ENCODE assay signal across 29 mouse cellular contexts in the genomic region with DNA sequence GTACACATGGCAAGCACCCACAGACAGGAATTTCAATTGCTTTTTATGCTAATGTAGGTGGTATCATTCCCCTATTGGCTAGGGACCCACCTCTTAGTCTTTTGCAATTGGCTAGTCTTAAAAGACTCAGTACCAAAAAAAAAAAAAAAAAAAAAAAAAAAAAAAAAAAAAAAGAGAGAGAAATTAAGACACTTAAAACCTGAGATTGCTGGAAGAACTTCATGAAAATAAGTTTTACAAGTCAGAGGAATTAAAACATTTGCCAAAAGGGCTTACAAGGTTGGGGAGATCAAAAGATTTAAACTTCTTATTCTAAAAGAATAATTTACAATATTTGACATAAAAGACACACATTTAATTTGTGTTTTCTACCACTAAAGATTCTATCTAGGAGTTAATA.
"Had no signal": no experiment of that assay in that cellular context is flagged by ENCODE, and none has a peak within 500 bp of the region (broad histone marks: within the 10 kb centered on the region; RNA-seq: fewer than 3 reads in every experiment).

No protein-coding gene starts in this region.

- H3K36me3 ChIP-seq: heart, embryonic 10.5 days; heart, embryonic 12.5 days; heart, embryonic 13.5 days; heart, embryonic 15.5 days; hindbrain, embryonic 10.5 days; hindbrain, embryonic 12.5 days; hindbrain, embryonic 13.5 days; hindbrain, embryonic 15.5 days; intestine, embryonic 15.5 days; kidney, embryonic 15.5 days had no signal

- H3K4me2 ChIP-seq: heart, embryonic 11.5 days; heart, embryonic 12.5 days; heart, embryonic 13.5 days; heart, embryonic 15.5 days; hindbrain, embryonic 12.5 days; hindbrain, embryonic 13.5 days; hindbrain, embryonic 14.5 days; hindbrain, embryonic 15.5 days; intestine, embryonic 15.5 days; kidney, embryonic 15.5 days had no signal

- DNase-seq: heart, postnatal 36 days; heart, postnatal 4 days; kidney, adult 11 months; kidney, adult 18-20 months; kidney, adult 2 months; kidney, adult 9 months; kidney, postnatal 14 days; kidney, postnatal 25 days; kidney, postnatal 36 days; layer of hippocampus, adult 9-11 months had no signal

- H3K4me1 ChIP-seq: heart, embryonic 10.5 days; heart, embryonic 12.5 days; heart, embryonic 13.5 days; heart, embryonic 15.5 days; hindbrain, embryonic 10.5 days; hindbrain, embryonic 12.5 days; hindbrain, embryonic 13.5 days; hindbrain, embryonic 15.5 days; intestine, embryonic 15.5 days; kidney, embryonic 15.5 days had no signal

- H3K4me3 ChIP-seq: heart, embryonic 10.5 days; heart, embryonic 12.5 days; heart, embryonic 13.5 days; heart, embryonic 15.5 days; hindbrain, embryonic 10.5 days; hindbrain, embryonic 12.5 days; hindbrain, embryonic 13.5 days; hindbrain, embryonic 15.5 days; intestine, embryonic 15.5 days; kidney, embryonic 15.5 days; layer of hippocampus, adult 2 months; left cerebral cortex, adult 2 months had no signal

- H3K27me3 ChIP-seq: heart, embryonic 12.5 days; heart, embryonic 13.5 days; heart, embryonic 15.5 days; hindbrain, embryonic 12.5 days; hindbrain, embryonic 13.5 days; hindbrain, embryonic 15.5 days; intestine, embryonic 15.5 days; kidney, embryonic 15.5 days had no signal

- ATAC-seq: hindbrain, embryonic 16.5 days; hindbrain, postnatal 0 days; inflammation-experienced regulatory T-cells, adult 6 months; intestine, embryonic 15.5 days; intestine, embryonic 16.5 days; intestine, postnatal 0 days had no signal

- H3K9me3 ChIP-seq: heart, embryonic 13.5 days; heart, embryonic 15.5 days; hindbrain, embryonic 12.5 days; hindbrain, embryonic 13.5 days; hindbrain, embryonic 15.5 days; intestine, embryonic 15.5 days; kidney, embryonic 15.5 days had no signal

- H3K27ac ChIP-seq: heart, embryonic 10.5 days; heart, embryonic 13.5 days; heart, embryonic 15.5 days; hindbrain, embryonic 10.5 days; hindbrain, embryonic 12.5 days; hindbrain, embryonic 13.5 days; hindbrain, embryonic 14.5 days; hindbrain, embryonic 15.5 days; hindbrain, postnatal 0 days; intestine, embryonic 15.5 days; kidney, embryonic 15.5 days; layer of hippocampus, adult 2 months; left cerebral cortex, adult 2 months had no signal

- H3K9ac ChIP-seq: heart, embryonic 12.5 days; heart, embryonic 13.5 days; heart, embryonic 15.5 days; hindbrain, embryonic 12.5 days; hindbrain, embryonic 13.5 days; hindbrain, embryonic 14.5 days; hindbrain, embryonic 15.5 days; intestine, embryonic 15.5 days; kidney, embryonic 15.5 days had no signal
